Mouse (Mus musculus) inflammation-experienced regulatory T-cells (primary cell): Measurements from ENCODE around the gene Scn4b. TPM values are rescaled to one million over a fixed set of nuclear protein-coding genes. Genes with fewer than 3 reads are reported as not detected.

Experiments
- polyA plus RNA-seq, 2 experiments: library from polyadenylated mRNA; unstranded; fragments of 100-300 nt; shearing (Covaris generic); gene quantifications; one replicate each; pipeline ENCODE4 v1.2.1; 2017

Scn4b gene
- 1 to 10 TPM in 1 of 2 experiments, under 1 TPM in 1; 0.25 to 1.1 TPM for polyA plus RNA-seq

GRCm38 (mm10) chr9:45138191-45139032 lies at the start of gene Scn4b:
Gene Scn4b, plus strand, starts transcription at chr9:45138395.

GRCm38 (mm10) chr9:45117741-45118431 lies 20.3 kb upstream of the Scn4b start, which contains the start of gene Scn2b:
Gene Scn2b, plus strand, starts transcription at chr9:45117782.

GRCm38 (mm10) chr9:45181770-45182169 lies 43.6 kb downstream of the Scn4b start, which contains the start of gene BC049352:
Gene BC049352, plus strand, starts transcription at chr9:45182007.

Other genes starting within 250 kb of the Scn4b start
- 100 to 1,000 TPM; 295 to 303 TPM for gene Atp5l, start 217.7 kb upstream of the Scn4b start, polyA plus RNA-seq
- 10 to 100 TPM; 45.1 to 47.9 TPM for gene Ube4a, start 172.8 kb upstream of the Scn4b start, polyA plus RNA-seq
- gene Cd3g, start 158.0 kb upstream of the Scn4b start, polyA plus RNA-seq = 1,000 to 10,000 TPM; 1,426 to 1,451 TPM
- gene Cd3d, start 156.6 kb upstream of the Scn4b start, polyA plus RNA-seq = 100 to 1,000 TPM; 756 to 785 TPM
- 1,000 to 10,000 TPM; 1,280 to 1,314 TPM for gene Cd3e, start 128.8 kb upstream of the Scn4b start, polyA plus RNA-seq
- under 1 TPM; 0.13 to 0.28 TPM for gene Mpzl2, start 98.6 kb upstream of the Scn4b start, polyA plus RNA-seq
- gene Mpzl3, start 83.2 kb upstream of the Scn4b start, polyA plus RNA-seq = 10 to 100 TPM in 1 of 2 experiments, 1 to 10 TPM in 1; 9.4 to 14.4 TPM
- gene Jaml, start 59.2 kb upstream of the Scn4b start, polyA plus RNA-seq = 1 to 10 TPM; 5.0 to 8.7 TPM
- under 1 TPM; 0.14 to 0.39 TPM for gene Scn2b, start 20.6 kb upstream of the Scn4b start, polyA plus RNA-seq
- gene BC049352, start 43.6 kb downstream of the Scn4b start, polyA plus RNA-seq = 1 to 10 TPM; 1.5 to 6.0 TPM
- under 1 TPM; 0.31 to 0.89 TPM for gene Tmprss4, start 65.7 kb downstream of the Scn4b start, polyA plus RNA-seq
- 100 to 1,000 TPM in 1 of 2 experiments, 10 to 100 TPM in 1; 39.1 to 103 TPM for gene Il10ra, start 130.8 kb downstream of the Scn4b start, polyA plus RNA-seq
- gene Tmprss13, start 180.7 kb downstream of the Scn4b start, polyA plus RNA-seq = 1 to 10 TPM in 1 of 2 experiments, under 1 TPM in 1; 0.28 to 1.4 TPM
- gene Fxyd6, start 231.8 kb downstream of the Scn4b start, polyA plus RNA-seq = under 1 TPM in 1 of 2 experiments, not detected in 1; 0.23 TPM